Mouse (Mus musculus) embryonic facial prominence, embryonic 11.5 days (tissue): ENCODE data around the gene Polr3c. TPM values are rescaled to one million over a fixed set of nuclear protein-coding genes. Genes with fewer than 3 reads are reported as not detected.
A peak's percentile ranks its signal among the peaks of the same experiment; 100 is the strongest.

Experiments used
- ATAC-seq: fragments of 200-750 bp; cut with Nextera tagmentation; replicated peaks from 2 replicates; pipeline ENCODE4 v1.8.0; 2017; ENCODE audit warnings: low read depth; ENCODE audit not compliant: insufficient number of reproducible peaks, low FRiP score, low TSS enrichment
- DNase-seq: peaks from one replicate; pipeline ENCODE4 v3.0.0-alpha.2; 2015; ENCODE audit warnings: low spot score
- H3K27ac ChIP-seq: fragments of 300-500 bp; sonication (generic); replicated peaks from 2 replicates; pipeline ENCODE4 v1.5.1; 2014; ENCODE audit warnings: mild to moderate bottlenecking, low read depth, low read length, control low read depth
- H3K27me3 ChIP-seq: fragments of 300-500 bp; sonication (generic); 2 replicates; pipeline ENCODE4 v1.6.1; 2014; ENCODE audit warnings: mild to moderate bottlenecking, low read length, moderate library complexity, mixed read lengths; ENCODE audit not compliant: control insufficient read depth, insufficient read depth
- H3K36me3 ChIP-seq: fragments of 300-500 bp; sonication (generic); replicated peaks from 2 replicates; pipeline ENCODE4 v1.6.1; 2014; ENCODE audit warnings: low read depth, mild to moderate bottlenecking, low read length, moderate library complexity, mixed read lengths; ENCODE audit not compliant: control insufficient read depth, insufficient read depth
- H3K4me1 ChIP-seq: fragments of 300-500 bp; sonication (generic); 2 replicates; pipeline ENCODE4 v1.6.1; 2014; ENCODE audit warnings: low read length, mixed read lengths; ENCODE audit not compliant: control insufficient read depth, insufficient read depth
- H3K4me2 ChIP-seq: fragments of 300-500 bp; sonication (generic); 2 replicates; pipeline ENCODE4 v1.6.1; 2014; ENCODE audit warnings: low read depth, mild to moderate bottlenecking, control low read depth, low read length, moderate library complexity
- H3K4me3 ChIP-seq: fragments of 300-500 bp; sonication (generic); 2 replicates; pipeline ENCODE4 v1.5.1; 2014; ENCODE audit warnings: low read depth, low read length, control low read depth
- H3K9ac ChIP-seq: fragments of 300-500 bp; sonication (generic); replicated peaks from 2 replicates; pipeline ENCODE4 v1.6.1; 2014; ENCODE audit warnings: mild to moderate bottlenecking, control low read depth, low read length
- H3K9me3 ChIP-seq: fragments of 300-500 bp; sonication (generic); replicated peaks from 2 replicates; pipeline ENCODE4 v1.6.1; 2016; ENCODE audit warnings: mild to moderate bottlenecking, low read length, inconsistent platforms, mixed read lengths; ENCODE audit not compliant: control insufficient read depth
- WGBS: fragments of 180-500 bp; shearing (Covaris S2); extraction: QIAGEN DNeasy Blood & Tissue Kit; methylation state at CpG from one replicate; pipeline ENCODE4 v1.1.7; 2014; 5-methylcytosine and 5-hydroxymethylcytosine counted together
- polyA plus RNA-seq: library from polyadenylated mRNA; unstranded; fragments of >200 nt; fragmentation: Nextera tagmentation; extraction: Ambion mirVana; gene quantifications from 2 replicates; pipeline ENCODE4 v1.2.1, GENCODE M21; 2014

The Polr3c gene
- polyA plus RNA-seq, 1 experiment from 2014 or later = 35.9 TPM

DNA sequence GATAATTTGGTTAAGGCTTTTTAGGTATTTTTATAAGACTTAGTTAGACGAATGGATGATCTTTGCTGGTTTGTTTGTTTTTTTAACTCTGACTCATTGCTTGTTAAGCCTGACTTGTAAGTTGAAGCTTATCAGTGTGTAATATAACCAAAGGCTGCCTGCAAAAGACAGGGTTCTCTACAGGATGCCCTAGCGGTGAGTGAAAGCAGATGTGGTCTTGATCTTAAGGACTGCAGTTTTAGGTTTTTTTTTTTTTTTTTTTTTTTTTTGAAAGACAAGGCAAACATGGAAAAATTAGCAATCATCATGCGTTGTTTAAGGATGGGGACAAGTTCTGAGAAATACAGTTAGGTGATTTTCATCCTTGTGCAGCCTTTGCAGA lies 2.0 kb upstream of the Polr3c start:
- Histone ChIP-seq H3K27ac (no peak overlapping the region), H3K4me2 (no peak overlapping the region), H3K4me1 (no peaks in the 10 kb centered on the region), H3K9ac (no peak overlapping the region), H3K36me3 (no peaks in the 10 kb centered on the region), H3K27me3 (no peaks in the 10 kb centered on the region), H3K4me3 (no peak overlapping the region), H3K9me3 (no peaks in the 10 kb centered on the region)
- peak; percentile 72 for DNase-seq
- ATAC-seq = no peak
- 27% methylated on average over 3 of the region's 3 CpGs for WGBS

- Histone ChIP-seq H3K9ac (peak overlapping the region; percentile 68; the same call in 1 of the 2 replicates), H3K27me3 (no peaks in the 10 kb centered on the region), H3K4me3 (peak overlapping the region; percentile 93), H3K4me1 (no peaks in the 10 kb centered on the region), H3K4me2 (peak overlapping the region; percentile 47), H3K27ac (no peak overlapping the region), H3K36me3 (no peaks in the 10 kb centered on the region), H3K9me3 (no peaks in the 10 kb centered on the region)
- ATAC-seq (no peak), DNase-seq (no peak)
- WGBS = 48% methylated on average over 7 of the region's 7 CpGs
These were observed 1.4 kb upstream of the Polr3c start for GRCm38 (mm10) chr3:96728634-96729402.

DNA sequence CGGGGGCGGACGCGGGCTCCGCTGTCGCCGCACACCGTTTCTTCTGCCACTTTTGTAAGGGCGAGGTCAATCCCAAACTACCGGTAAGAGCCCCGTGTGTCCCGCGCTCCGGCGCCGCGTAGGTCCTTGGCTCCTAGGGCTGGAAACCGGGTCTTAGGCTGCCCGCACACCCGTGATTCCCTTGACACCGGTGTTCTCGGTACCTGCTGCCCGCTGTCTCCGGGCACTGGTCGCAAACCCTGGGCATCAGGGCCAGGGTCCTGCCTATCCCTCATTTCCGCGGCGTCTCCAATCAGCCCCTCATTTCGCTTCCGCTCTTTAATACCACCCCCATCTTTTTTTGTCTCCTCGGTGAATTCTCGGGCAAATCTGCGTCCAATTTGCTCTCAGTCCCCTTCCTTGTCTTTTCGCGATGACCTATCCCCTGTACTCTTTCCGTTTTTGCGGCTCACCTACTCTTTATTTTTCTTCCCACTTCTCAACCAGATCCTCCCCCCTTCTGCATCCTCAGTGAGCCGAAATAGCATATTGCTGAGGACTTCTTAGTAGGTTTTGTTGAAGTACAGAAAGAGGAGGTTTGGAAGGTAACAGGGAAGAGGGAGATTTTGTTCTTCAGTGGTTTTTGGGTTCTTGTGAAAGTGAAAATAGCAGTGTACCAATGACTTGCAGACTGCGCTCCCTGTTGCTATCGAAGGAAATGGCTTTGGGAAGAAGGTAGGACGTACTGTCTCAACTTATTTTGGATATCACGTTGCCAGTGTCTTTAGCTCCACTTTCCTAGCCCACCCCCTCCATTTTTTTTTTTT lies 603 bp upstream of the Polr3c start:
- H3K9me3 ChIP-seq = no peaks in the 10 kb centered on the region
- ATAC-seq (no peak; the same call in 1 of the 2 replicates), DNase-seq (peak; percentile 38)
- no peaks in the 10 kb centered on the region for H3K4me1 ChIP-seq
- H3K36me3 ChIP-seq = no peaks in the 10 kb centered on the region
- peak overlapping the region; percentile 68 for H3K9ac ChIP-seq
- peak overlapping the region; percentile 47 for H3K4me2 ChIP-seq
- no peaks in the 10 kb centered on the region for H3K27me3 ChIP-seq
- under 1% methylated on average over 33 of the region's 42 CpGs for WGBS
- peak overlapping the region; percentile 70 for H3K27ac ChIP-seq
- H3K4me3 ChIP-seq = peak overlapping the region; percentile 93

DNA sequence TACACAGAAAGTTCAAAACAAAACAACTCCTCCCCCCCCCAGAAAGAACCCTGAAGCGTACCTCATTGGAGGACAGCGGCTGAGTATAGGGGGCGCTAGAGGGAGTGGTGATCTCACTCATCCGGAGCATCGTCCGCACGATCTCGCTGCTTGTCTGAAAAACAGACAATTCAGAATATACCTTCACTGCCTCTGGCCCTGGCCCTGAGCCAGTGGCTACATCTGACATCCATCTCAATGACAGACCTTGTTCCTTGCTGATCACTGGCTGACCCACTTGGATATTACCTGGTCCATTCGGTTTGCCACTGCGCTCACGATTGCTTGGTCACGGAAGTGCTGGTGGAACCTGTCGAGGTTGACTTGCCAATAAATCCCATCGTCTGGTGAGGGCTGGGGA lies 8.3 kb downstream of the Polr3c start:
- peaks cover 4% of the 10 kb centered on the region for H3K36me3 ChIP-seq
- ATAC-seq (no peak), DNase-seq (peak; percentile 64)
- no peak overlapping the region; the same call in 1 of the 2 replicates for H3K4me2 ChIP-seq
- no peaks in the 10 kb centered on the region for H3K27me3 ChIP-seq
- H3K4me1 ChIP-seq = no peaks in the 10 kb centered on the region
- 38% methylated on average over 14 of the region's 14 CpGs for WGBS
- no peaks in the 10 kb centered on the region for H3K9me3 ChIP-seq
- H3K27ac ChIP-seq = no peak overlapping the region
- no peak overlapping the region for H3K4me3 ChIP-seq
- H3K9ac ChIP-seq = no peak overlapping the region

- DNase-seq (no peak), ATAC-seq (no peak)
- Histone ChIP-seq H3K27me3 (no peaks in the 10 kb centered on the region), H3K9me3 (no peaks in the 10 kb centered on the region), H3K4me1 (no peaks in the 10 kb centered on the region), H3K9ac (no peak overlapping the region), H3K36me3 (peaks cover under 1% of the 10 kb centered on the region), H3K4me3 (no peak overlapping the region), H3K27ac (no peak overlapping the region), H3K4me2 (no peak overlapping the region)
- 87% methylated on average over 2 of the region's 2 CpGs for WGBS
These were observed 11.6 kb downstream of the Polr3c start for GRCm38 (mm10) chr3:96715854-96716253.

- Histone ChIP-seq H3K9me3 (no peaks in the 10 kb centered on the region), H3K36me3 (peaks cover 2% of the 10 kb centered on the region), H3K4me3 (no peak overlapping the region), H3K9ac (no peak overlapping the region), H3K27ac (no peak overlapping the region), H3K4me2 (no peak overlapping the region), H3K27me3 (no peaks in the 10 kb centered on the region), H3K4me1 (no peaks in the 10 kb centered on the region)
- ATAC-seq = no peak
- 87% methylated on average over 5 of the region's 5 CpGs for WGBS
- no peak for DNase-seq
These were observed 13.1 kb downstream of the Polr3c start for GRCm38 (mm10) chr3:96714286-96714685.

DNA sequence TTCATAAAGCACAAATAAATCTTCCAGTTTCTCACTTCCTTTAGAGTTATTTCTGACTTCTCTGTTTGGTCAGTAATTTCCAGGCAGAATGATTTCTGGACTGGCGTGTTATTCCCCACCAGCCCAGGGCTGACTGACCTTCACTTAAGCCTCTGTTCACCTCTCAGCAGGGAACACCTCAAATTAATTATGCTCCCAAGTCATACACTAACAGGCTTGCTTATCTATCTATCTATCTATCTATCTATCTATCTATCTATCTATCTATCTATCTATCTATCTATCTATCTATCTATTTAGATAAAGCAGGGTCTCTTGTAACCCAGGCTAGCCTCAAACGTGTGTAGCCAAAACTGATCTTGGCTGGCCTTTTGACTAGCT lies 18.8 kb downstream of the Polr3c start:
- WGBS = 54% methylated on average over 2 of the region's 2 CpGs
- 0 out of 2 replicates have a peak, but pooled peaks have one; percentile 8 for ATAC-seq
- Histone ChIP-seq H3K4me1 (0 out of 2 replicates have a peak, but pooled peaks cover 2% of the 10 kb centered on the region), H3K4me3 (peak overlapping the region; percentile 41; the same call in 1 of the 2 replicates), H3K36me3 (peaks cover 2% of the 10 kb centered on the region), H3K27ac (no peak overlapping the region), H3K9ac (no peak overlapping the region; the same call in 1 of the 2 replicates), H3K27me3 (no peaks in the 10 kb centered on the region; the same call in 1 of the 2 replicates), H3K4me2 (no peak overlapping the region; the same call in 1 of the 2 replicates), H3K9me3 (no peaks in the 10 kb centered on the region)
- DNase-seq = no peak
